In the genomic region with DNA sequence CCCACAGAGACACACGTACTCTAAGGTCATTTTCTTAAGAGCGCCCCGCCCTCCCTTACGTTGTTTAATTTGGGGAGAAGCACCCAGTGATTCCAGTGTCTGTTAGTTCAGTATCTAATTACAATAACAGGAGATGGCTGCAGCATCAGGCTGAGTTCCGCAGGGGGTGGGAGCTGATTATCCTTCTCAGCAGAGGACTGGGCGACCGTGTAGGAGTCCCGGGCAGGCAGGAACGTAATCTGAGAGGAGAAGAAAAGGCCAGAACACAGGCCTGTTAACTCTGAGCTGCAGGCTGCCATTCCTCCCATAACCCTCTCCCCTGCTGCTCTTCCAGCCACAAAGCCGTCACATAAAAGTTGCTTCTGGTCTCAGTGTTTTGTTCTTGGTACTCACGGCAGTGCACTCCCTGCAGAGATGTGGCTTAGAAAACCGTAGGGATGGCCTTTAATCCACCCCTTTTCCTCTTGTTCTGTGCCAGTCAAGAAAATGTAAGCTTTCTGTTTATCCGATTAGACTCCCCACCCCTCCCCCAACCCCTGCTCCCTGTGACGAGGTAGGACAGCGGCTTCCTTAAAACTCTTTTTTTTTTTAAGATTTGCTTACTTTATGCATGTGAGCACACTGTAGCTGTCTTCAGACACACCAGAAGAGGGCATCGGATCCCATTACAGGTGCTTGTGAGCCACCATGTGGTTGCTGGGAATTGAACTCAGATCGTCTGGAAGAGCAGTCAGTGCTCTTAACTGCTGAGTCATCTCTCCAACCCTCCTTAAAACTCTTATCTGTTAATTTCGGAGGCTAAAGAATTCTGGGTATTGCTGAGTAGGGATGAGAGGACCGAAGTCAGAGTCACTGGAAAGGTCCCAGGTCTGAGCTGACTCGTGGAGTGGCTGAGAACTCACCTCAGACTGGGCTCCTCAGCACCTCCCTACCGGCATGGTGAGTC, we compare ENCODE assay signal across 8 mouse cellular contexts.
DNase-seq lines count a peak whose midpoint lies in the region; ATAC-seq and TF ChIP-seq lines count a peak whose summit lies in the region.

No protein-coding gene starts in this region.

- no peak for TF ChIP-seq EP300 in ES-Bruce4 (IDR thresholded peaks at IDR 0.05; ENCODE audit: insufficient read depth, low read depth, low read length)

- H3K27ac ChIP-seq in ES-Bruce4 (ENCODE audit: insufficient read depth, low read length): peak overlapping the region; percentile 89
- peak overlapping the region; percentile 82 for H3K27ac ChIP-seq in forebrain, embryonic 10.5 days
- peak overlapping the region; percentile 16 for H3K27ac ChIP-seq in hindbrain, embryonic 16.5 days (ENCODE audit: low read depth, low read length)
- peak overlapping the region; percentile 76 for H3K27ac ChIP-seq in midbrain, embryonic 10.5 days (replicated peaks)
- no peak overlapping the region for H3K27ac ChIP-seq in cerebellum, adult 2 months (ENCODE audit: insufficient read depth, low read length)

- H3K4me2 ChIP-seq in hindbrain, embryonic 16.5 days (ENCODE audit: low read length): peak overlapping the region; percentile 48

- 3% methylated on average over 21 of the region's 21 CpGs for WGBS in forebrain, embryonic 10.5 days
- WGBS in hindbrain, embryonic 16.5 days: 4% methylated on average over 21 of the region's 21 CpGs
- 2% methylated on average over 21 of the region's 21 CpGs for WGBS in midbrain, embryonic 10.5 days
- WGBS in cerebellum, adult 2 months: 56% methylated on average over 21 of the region's 21 CpGs

- peak overlapping the region; percentile 88 for H3K9ac ChIP-seq in ES-Bruce4 (ENCODE audit: low read depth, poor library complexity, severe bottlenecking)
- peak overlapping the region; percentile 19 for H3K9ac ChIP-seq in hindbrain, embryonic 16.5 days (ENCODE audit: low read depth, low read length)

- H3K9me3 ChIP-seq in ES-Bruce4 (replicated peaks; ENCODE audit: control insufficient read depth, insufficient read depth, low read length, poor library complexity, severe bottlenecking): no peaks in the 10 kb centered on the region
- no peaks in the 10 kb centered on the region for H3K9me3 ChIP-seq in forebrain, embryonic 10.5 days
- H3K9me3 ChIP-seq in hindbrain, embryonic 16.5 days (ENCODE audit: control insufficient read depth, low read length): no peaks in the 10 kb centered on the region
- no peaks in the 10 kb centered on the region for H3K9me3 ChIP-seq in midbrain, embryonic 10.5 days (replicated peaks)

- ATAC-seq in hindbrain, embryonic 16.5 days: peak; percentile 51; the same call in 1 of the 2 replicates

- no peaks in the 10 kb centered on the region for H3K36me3 ChIP-seq in ES-Bruce4 (ENCODE audit: control insufficient read depth, insufficient read depth, low read length, poor library complexity, severe bottlenecking)
- H3K36me3 ChIP-seq in forebrain, embryonic 10.5 days (replicated peaks): no peaks in the 10 kb centered on the region
- H3K36me3 ChIP-seq in hindbrain, embryonic 16.5 days (ENCODE audit: control insufficient read depth, insufficient read depth, low read length): no peaks in the 10 kb centered on the region
- H3K36me3 ChIP-seq in midbrain, embryonic 10.5 days: no peaks in the 10 kb centered on the region

- H3K4me3 ChIP-seq in ES-Bruce4 (ENCODE audit: low read depth, low read length): peak overlapping the region; percentile 61
- H3K4me3 ChIP-seq in forebrain, embryonic 10.5 days: peak overlapping the region; percentile 42
- no peak overlapping the region for H3K4me3 ChIP-seq in hindbrain, embryonic 16.5 days (ENCODE audit: low read length)
- peak overlapping the region; percentile 43 for H3K4me3 ChIP-seq in midbrain, embryonic 10.5 days
- H3K4me3 ChIP-seq in cerebellum, adult 2 months (replicated peaks; ENCODE audit: insufficient read depth, low read depth, low read length): no peak overlapping the region

- peak; percentile 56 for DNase-seq in 416B (ENCODE audit: low read depth)
- peak; percentile 62 for DNase-seq in forebrain, embryonic 10.5 days (ENCODE audit: extremely low spot score, low spot score)
- DNase-seq in midbrain, embryonic 10.5 days (ENCODE audit: low spot score): peak; percentile 69
- no peak for DNase-seq in cerebellum, adult 2 months
- no peak for DNase-seq in spleen, adult 18-20 months
- DNase-seq in ovary, postnatal 14 days (ENCODE audit: low spot score): no peak

- TF ChIP-seq CTCF in ES-Bruce4 (IDR thresholded peaks at IDR 0.05; ENCODE audit: low read depth, low read length): no peak
- no peak for TF ChIP-seq CTCF in cerebellum, adult 2 months (IDR thresholded peaks at IDR 0.05; ENCODE audit: borderline replicate concordance, insufficient read depth, low read depth, low read length)

- H3K4me1 ChIP-seq in ES-Bruce4 (ENCODE audit: control insufficient read depth, insufficient read depth, low read length): no peaks in the 10 kb centered on the region
- H3K4me1 ChIP-seq in forebrain, embryonic 10.5 days: peaks cover 43% of the 10 kb centered on the region
- H3K4me1 ChIP-seq in hindbrain, embryonic 16.5 days (ENCODE audit: control insufficient read depth, insufficient read depth, low read depth, low read length): peaks cover 12% of the 10 kb centered on the region
- peaks cover 36% of the 10 kb centered on the region for H3K4me1 ChIP-seq in midbrain, embryonic 10.5 days
- H3K4me1 ChIP-seq in cerebellum, adult 2 months (ENCODE audit: control insufficient read depth, insufficient read depth, low read length): peaks cover 5% of the 10 kb centered on the region; the same call in 1 of the 2 replicates

- no peak for TF ChIP-seq POLR2A in ES-Bruce4 (IDR thresholded peaks at IDR 0.05; ENCODE audit: insufficient read depth, low read length)
- no peak for TF ChIP-seq POLR2A in cerebellum, adult 2 months (IDR thresholded peaks at IDR 0.05; ENCODE audit: borderline replicate concordance, insufficient read depth, low read length)

- H3K27me3 ChIP-seq in ES-Bruce4 (ENCODE audit: control insufficient read depth, insufficient read depth, low read length, poor library complexity, severe bottlenecking): no peaks in the 10 kb centered on the region
- peaks cover 25% of the 10 kb centered on the region for H3K27me3 ChIP-seq in forebrain, embryonic 10.5 days (ENCODE audit: poor library complexity, severe bottlenecking)
- no peaks in the 10 kb centered on the region for H3K27me3 ChIP-seq in hindbrain, embryonic 16.5 days (replicated peaks; ENCODE audit: control insufficient read depth, insufficient read depth, low read length)
- H3K27me3 ChIP-seq in midbrain, embryonic 10.5 days (ENCODE audit: low read depth, poor library complexity, severe bottlenecking): peaks cover 54% of the 10 kb centered on the region
- H3K27me3 ChIP-seq in cerebellum, adult 2 months (ENCODE audit: control insufficient read depth, insufficient read depth, low read length): no peaks in the 10 kb centered on the region

Comparison
In these comparisons a context has a peak if more than half of its experiments do, and no peak if none do; other contexts are left out.
1. DNase-seq: peak in 416B (single experiment), forebrain, embryonic 10.5 days (single experiment) and midbrain, embryonic 10.5 days (single experiment); none in cerebellum, adult 2 months (0 of 2), spleen, adult 18-20 months (0 of 2) and ovary, postnatal 14 days (single experiment).
2. H3K4me3 ChIP-seq: peak in ES-Bruce4 (single experiment), forebrain, embryonic 10.5 days (single experiment) and midbrain, embryonic 10.5 days (single experiment); none in hindbrain, embryonic 16.5 days (single experiment) and cerebellum, adult 2 months (single experiment).